Mouse (Mus musculus) cerebellum, postnatal 36 days (tissue): ENCODE measurements around the gene Castor1.
A peak's percentile ranks its signal among the peaks of the same experiment; 100 is the strongest.
"Not testable (repeated sequence)": the region's sequence is repeated elsewhere in the genome, so short reads cannot be mapped to it uniquely, and the experiment has no call there.

Experiments used
- DNase-seq, 2 experiments: peaks; one replicate each; pipeline ENCODE4 v3.0.0; 2021 to 2022; ENCODE audit warnings: mixed read lengths in 2 of 2

The Castor1 gene

DNA sequence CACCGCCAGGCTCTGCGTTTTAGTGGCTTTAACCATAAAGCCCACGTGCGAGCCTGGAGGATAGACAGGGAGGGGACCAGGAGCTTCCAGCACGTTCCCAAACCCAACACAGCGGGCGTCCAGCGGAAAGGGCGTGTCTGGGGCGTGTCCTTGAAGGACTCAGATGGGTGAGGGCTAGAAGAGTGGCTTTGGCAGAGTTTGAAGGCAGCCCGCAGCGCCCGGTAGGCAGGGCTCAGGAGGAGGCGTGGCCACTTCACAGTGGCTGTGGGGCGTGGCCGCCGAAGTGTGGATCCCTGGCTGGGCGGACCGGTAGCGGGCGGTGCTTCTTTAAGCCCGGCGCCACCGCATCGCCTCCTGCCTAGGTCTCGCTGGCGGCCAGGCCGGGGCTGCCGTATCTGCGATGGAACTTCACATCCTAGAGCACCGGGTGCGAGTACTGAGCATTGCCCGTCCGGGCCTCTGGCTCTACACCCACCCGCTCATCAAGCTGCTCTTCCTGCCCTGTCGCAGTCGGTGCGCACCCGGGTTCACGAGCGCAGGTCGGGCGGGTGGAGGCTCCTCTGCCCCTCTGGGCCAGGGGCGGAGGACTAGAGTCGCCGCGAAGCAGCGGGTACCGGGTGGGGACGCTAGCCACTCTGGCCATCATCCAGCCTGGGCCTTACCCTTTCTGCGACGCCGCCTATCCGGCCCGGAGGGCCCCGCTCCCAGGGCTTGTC is at the start of gene Castor1:
Castor1 (plus strand) TSS at position 312 of the 716 bp plus-strand sequence.
- DNase-seq = peak; percentile 36 to 44

DNA sequence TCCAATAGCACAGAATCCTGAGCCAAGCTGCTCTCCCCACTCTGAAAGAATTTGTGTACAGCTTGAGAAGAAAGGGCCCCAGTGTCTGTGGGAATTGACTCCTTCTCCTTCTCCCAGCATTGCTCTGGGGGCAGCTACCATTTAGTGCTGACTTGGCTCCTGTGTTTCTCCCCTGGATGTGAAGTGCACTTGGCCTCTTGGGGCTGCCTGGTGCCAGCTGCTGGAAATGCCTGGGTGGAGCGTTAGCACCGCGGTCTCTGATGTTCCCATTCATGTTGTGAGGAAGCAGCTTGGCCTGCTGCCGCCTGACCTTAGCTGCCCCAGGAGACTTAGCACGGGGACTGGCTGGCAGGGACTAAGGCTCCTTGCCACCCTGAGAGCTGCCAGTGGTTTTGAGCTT is 43.4 kb upstream of the Castor1 start:
- peak in 1 of 2 experiments; percentile 26 for DNase-seq

DNA sequence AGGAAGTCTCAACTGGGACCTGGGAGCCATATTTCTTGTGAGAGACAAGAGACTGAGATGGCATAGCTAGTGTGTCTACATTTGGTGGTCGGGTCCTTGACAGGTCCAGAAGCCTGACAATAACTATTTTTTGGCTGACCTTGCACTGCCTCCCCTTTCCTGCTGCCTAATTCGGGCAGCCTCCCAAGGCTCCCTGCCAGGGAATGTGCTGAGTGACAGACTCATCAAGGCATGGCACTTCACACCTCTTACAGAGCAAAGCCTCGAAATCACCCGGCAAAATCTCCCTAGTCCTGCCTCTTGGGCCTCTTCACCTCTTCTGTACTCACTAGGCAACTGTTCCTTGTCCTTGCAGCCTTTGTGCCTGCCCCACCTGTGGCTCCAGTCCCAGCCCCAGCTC is 40.3 kb upstream of the Castor1 start:
- no peak for DNase-seq

DNA sequence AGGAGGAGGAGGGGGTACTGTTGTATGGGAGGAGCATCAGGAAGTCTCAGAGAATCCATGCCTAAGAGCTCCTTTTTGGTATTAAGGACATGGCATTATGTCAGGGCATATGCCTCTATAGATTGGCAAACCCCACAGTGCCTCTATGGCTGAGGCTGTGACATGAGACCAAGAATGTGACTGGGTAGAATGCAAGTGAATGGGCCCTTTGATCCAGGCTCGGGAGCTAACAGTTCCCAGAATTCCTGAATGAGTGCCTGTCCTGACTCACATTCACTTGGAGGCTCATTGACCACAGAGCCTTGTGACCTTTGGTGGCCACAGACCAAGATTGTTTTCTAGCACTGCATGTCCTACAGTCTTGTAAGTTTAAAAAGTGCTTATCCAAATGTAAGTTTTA is 36.0 kb upstream of the Castor1 start:
- no peak for DNase-seq

DNA sequence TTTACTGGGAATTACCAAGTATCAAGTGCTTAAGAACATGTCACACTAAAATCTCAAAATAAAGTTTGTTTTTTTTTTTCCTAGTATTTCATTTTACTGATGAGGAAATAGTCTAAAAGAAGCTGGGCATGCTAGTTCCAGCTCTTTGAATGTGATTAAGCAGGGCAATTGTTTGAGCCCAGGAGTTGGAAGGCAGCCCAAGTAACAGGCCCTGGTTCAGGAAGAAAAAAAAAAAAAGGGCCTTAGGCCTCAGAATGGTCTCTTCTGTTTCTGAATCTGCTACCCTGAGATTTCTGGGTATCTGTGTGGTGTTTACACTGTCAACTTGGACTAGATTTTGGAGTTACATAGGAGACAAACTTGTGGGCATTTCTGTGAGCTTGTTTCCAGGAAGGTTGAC is 34.5 kb upstream of the Castor1 start:
- DNase-seq = no peak

DNA sequence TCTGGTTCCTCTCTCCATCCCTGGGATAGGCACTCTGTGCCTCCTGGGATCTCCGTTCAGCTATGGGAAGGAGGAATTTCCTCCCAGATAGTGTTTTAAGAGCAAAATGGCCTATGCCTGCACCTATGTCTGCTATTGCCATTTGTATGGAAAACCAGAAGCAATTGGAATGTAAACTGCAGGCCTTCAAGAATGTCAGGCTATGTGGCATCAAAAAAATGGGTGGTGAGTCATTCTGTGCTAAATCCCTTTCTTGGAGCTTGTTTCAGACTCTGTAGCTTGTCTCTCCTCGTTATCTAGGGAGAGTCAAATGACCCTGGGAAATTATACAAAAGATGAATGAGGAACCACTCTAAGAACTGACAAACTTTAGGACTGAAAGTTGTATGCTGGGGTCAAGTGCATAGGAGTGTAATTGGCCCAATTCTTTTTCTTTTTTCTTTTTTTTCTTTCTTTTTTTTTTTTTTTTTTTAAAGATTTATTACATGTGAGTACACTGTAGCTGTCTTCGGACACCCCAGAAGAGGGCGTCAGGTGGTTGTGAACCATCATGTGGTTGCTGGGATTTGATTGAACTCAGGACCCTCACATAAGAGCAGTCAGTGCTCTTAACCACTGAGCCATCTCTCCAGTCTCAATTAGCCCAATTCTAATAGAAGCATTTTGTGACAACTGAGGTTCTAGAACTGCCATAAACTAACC is 33.6 kb upstream of the Castor1 start:
- no peak for DNase-seq

DNA sequence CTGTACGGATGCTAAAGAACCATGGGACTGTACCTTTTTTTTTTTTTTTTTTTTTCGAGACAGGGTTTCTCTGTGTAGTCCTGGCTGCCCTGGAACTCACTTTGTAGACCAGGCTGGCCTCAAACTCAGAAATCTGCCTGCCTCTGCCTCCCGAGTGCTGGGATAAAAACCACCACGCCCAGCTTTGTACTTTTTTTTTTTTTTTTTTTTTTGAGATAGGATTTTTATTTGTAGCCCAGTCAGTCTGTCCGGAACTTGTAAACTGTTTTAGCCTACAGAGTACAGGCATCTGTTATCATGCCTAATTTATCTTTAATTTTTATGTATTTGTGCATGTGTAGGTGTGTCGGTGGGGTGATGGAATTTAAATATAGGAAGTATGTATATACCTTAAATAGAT is 32.5 kb upstream of the Castor1 start:
- DNase-seq = not testable (repeated sequence)

DNA sequence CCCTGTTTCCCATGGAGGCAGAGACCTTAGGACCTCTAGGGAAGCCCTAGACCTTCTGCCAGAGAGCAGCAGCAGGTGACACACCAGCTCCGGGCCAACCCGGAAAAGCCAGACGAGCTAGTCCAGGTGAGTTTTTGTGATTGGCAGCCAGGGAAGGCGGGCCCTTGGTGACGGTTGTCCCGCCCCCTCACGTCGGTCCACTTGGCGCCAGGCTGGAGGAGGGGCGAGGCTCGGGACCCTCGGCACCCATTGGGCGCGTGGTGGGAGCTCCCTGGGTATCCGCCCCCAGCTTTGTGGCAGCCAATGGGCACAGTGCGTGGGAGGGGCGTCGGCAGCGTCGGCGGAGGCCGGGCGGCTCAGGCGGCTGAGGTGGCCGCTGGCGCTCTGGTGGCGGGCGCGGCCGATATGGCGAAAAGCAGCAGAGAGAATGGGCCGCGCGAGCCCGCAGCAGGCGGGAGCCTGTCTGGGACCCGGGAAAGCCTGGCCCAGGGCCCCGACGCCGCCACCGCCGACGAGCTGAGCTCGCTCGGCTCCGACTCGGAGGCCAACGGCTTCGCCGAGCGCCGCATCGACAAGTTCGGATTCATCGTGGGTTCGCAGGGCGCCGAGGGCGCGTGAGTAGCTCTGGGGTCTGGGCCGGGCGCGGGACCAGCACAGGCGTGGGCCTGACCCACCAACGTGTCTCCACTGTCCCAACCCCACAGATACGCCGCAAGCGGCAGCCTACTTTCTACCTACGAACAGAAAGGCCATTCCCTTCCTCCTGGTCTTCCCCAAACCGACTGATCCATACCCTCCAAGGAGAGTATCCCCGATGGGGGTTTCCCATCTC is 31.3 kb upstream of the Castor1 start, which contains the start of gene Tbc1d10a:
Tbc1d10a (plus strand) TSS at position 304 of the 832 bp plus-strand sequence.
- DNase-seq = peak; percentile 96 to 99

DNA sequence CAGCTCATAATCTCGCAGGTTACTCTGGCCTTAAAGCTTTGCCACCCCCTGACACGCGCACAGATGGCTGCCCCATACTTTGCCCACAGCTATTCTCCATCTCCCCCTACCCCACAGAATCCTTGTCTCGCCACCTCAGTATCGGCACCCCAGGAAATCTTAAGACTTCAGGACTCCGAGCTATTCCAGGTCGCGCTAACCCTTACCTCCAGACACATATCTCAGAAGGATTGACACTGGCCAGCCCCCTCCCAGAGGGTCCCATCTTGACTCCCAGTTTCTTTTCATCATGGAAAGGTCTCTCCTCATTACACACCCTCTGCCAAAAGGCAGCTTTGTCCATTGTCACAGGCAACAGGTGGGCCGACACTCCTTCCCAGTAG is 30.7 kb upstream of the Castor1 start:
- DNase-seq = peak in 1 of 2 experiments; percentile 18

DNA sequence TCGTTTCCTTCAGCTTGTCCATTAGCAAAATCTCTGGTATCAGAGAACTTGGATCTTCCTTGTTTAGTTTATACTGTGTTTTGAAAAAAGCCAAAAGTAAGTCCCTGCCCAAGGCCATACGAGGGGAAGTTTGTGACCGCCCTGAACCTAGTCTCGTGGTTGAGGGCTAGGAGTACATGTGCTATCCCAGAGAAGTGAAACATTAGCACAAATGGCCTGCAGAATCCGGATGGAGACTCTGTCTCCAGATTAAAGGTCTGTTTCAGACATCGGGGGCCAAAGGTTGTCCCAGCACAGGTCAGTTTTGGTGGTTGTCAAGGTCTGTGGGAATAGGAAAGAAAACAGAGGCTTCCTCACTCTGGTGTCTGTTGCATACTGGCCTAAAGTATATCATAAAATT is 28.8 kb upstream of the Castor1 start:
- no peak for DNase-seq

DNA sequence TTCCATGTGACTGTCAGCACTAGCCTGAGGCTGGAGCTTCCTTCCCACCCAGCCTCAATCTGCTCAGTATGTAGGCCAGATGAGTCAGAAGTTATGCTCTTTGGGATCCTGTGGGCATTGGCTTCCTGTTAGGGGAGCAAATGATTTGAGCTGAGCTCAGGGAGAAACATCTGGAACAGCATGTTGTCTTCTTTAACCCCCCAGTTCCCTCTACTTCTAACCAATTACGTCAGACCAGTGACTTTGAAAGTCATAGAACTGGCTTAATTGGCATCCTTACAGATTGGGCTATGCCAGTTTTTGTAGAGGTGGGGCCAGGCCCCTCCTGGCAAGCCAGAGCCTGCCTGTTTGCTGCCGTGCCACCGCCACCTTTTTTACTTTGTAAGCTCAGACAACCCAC is 27.3 kb upstream of the Castor1 start:
- DNase-seq = no peak

DNA sequence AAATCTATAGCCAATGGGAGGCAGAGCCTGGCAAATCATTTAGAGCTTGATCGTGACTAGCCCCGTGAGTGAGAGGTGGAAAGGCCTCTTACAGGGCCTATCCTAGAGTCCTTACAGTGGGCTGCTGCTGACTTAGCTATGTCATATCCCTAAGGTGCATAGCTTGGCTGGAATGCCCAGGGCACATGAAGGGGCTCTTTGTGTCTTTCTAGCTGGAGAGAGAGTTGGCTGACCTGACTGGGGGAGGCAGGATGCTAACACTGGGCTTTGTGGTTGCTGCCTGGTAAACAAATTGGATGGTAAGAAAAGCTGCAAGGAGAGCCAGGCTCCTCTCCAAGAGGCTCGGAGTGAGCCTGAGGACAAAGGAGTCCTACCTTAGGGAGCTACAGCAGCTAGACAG is 25.3 kb upstream of the Castor1 start:
- DNase-seq = no peak

DNA sequence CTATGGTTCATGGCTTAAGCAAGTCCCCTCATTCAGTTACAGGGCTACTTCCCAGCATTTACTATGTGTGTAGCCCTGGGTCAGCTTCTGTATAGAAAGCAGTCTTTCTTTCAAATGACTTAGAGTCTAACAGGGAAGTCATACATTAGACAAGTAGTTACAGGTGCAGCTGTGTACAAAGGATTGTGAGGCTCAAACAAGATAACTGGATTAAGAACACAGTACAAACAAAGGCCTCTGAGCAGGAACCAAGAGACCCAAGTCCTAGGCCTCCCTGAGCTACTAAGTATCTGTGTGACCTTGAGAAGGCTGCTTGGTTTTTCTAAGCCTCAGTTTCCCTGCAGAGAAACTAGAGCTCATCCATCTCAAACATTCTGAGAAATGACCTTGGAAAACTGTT is 24.6 kb upstream of the Castor1 start:
- no peak for DNase-seq

DNA sequence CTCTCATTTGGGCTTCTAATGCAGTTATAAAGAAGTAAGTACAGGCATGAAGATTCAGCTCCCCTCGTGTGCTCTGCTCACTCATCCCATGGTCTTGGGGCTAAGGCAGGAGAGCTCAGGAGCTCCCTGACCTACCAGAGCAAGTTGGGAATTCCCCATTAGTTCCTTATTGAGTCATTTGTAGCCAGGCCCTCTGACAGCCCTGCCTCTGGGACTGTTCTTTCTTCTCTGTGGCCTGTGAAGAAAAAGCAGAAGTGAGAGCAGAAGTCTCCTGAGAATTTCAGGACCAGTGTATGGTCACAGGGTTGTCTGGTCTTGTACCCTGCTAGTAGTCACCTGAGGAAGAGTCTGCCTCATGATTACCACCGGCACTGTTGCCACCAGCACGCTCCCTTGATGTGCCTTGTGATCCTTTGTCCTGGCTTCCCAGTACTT is 22.4 kb upstream of the Castor1 start:
- DNase-seq = no peak

DNA sequence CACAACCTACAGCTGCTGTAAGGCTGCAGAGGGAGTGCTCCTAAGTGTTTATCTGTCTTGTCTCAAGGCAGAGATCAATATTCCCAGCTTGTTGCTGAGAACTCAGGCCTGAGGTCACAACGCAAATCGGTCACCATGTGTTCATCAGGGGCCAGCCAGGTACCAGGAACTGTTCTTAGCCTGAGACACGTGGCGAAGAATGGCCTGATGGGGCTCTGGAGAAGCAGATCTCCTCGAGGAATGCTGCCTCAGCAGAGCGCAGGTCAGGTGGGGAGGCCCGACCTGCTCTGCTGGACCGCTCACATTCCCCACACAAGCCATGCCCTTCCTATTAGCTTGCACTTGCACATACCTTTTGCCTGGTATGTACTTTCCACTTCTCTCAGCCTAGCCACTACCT is 21.4 kb upstream of the Castor1 start:
- no peak for DNase-seq

DNA sequence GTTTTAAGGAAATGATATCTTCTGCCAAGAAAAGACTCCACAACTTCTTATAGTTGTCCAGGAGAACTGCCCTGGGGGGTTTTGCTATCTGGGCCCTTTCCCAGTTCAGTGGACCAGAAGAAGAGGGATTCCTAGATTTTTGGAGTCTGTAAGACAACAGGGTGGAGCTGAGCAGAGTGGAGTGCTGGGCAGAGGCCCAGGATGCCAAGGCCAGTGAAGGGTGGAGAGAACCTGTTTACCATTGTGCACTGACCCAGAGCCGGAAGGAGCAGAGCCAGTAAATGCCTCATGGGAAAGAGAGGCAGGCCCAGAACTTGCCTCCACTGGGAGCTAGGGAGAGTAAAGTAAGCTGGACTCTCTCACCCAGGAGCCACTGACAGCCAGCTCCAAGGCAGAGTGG is 20.3 kb upstream of the Castor1 start:
- DNase-seq = no peak

DNA sequence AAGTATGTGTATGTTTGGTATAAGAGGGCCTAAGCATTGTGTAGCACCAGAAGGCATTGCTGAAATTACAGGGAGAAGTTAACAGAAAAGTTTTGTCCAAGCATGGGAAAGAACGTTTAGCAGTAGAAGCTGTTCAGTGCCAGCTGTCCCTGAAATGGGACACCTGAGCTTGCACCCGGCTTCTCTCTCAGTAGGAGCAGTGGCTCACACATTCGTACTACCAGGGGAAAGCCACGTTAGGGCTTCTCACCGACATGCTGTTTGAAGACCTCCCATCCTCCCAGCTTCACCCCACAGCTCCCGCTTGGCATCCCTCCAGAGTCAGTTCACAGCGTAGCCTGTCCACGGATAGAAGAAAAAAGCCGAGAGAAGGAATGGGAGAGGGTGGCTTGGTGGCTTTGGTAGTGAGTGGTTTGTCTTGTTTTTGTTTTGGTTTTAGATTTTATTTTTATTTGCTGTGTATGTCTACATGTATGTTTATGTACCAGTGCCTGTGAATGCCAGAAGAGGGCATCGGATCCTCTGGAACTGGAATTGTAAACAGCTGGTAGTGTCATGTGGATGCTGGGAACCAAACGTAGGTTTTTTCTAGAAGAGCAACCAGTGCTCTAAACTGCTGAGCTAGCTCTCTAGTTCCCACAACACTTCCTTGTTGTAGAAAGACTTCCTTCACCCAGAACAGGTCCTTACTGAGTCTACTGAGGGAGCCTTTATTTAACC is 15.9 kb upstream of the Castor1 start:
- DNase-seq = no peak

DNA sequence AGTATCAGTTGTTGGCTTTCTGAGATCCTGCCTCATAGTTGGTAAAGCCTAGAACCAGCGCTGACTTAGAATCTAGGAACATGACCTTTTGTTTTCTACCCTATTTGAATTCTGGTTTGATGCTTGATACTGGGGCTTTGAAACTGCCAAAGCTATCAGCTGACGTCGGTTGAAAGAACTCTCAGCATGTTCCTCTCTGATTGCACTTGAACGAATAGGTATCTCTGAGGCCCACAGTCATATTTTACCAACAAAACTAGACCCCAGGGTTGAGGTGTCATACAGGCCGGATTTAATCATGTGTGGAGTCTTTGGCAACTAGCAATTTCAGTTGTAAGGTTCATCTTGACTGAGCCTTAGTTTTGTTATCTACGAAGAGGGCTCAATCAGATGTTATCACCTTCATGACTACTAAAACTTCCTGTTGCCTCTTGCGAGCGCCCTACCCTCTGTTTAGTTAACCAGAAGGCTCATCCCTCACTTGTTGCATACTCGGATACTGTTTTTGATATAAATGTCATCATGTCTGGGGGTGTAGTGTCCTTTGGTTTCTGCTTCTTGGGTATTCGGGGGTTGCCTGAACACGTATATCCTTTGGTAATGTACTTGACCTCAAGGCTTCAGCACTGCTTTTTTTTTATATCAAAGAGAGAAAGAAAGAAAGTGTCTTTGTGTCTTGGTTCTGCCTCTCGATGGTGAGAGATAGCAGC is 14.9 kb upstream of the Castor1 start:
- DNase-seq = no peak

DNA sequence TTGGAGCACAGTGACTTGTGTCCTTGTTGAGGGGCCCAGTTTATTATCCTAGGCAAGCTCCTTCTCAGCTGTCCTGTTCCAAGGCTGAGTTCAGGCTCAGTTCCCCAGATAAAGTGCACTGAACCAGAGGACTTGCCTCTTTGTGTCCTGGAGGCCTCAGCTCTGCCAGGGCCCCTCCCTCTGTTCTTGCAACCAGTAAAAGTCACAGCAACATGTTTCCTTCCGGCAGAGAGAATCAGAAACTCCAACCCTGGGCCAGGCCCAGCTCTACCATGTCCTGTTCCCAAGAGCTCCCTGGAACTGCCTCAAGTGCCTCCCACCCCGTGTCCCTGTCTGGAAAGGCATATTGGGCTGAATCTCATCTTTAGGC is 14.3 kb upstream of the Castor1 start:
- no peak for DNase-seq

DNA sequence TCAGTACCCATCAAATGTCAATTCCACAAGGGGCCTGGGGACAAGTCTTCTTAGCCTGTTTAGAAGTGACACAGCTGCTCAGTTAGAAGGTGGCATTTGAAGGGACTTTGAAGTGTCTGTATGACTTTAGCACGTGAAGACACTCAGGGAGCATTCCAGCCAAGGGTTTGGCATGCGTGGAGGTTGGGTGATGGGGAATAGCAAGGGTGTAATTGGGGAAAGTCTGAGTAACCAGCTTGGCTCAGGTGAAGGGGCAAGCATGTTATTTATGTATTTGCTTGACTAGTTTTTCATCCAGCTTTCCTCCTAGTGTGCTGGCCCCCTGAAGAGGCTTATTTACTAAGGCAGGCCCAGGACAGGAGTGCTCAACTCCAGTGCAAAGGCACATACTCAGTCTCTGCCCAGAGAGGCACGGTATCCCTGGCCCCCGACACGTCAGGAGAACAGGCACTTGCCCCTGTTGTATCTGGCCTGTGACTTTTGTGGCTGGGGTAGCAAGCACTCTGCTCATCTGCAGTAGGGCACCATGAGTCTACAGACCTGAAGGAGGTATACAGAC is 12.8 kb upstream of the Castor1 start:
- no peak for DNase-seq

DNA sequence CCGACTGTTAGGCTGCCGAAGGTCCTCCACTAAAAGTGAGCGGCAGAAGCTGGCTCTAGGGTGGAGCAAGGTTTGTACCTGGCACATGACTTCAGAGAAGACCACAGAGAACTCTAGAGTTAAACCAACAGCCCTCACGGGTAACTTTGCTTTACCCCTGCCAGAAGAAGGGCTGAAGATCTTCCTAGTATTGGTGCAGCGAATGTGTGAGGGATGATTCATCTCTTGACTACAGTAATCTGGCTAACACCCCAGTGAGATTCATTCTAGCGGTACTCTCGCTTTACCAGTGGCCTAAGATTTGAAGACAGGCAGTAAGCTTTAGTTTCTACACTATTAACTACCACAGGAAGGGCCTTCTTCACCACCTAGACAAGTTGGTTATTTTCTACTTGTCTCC is 12.1 kb upstream of the Castor1 start:
- no peak for DNase-seq

DNA sequence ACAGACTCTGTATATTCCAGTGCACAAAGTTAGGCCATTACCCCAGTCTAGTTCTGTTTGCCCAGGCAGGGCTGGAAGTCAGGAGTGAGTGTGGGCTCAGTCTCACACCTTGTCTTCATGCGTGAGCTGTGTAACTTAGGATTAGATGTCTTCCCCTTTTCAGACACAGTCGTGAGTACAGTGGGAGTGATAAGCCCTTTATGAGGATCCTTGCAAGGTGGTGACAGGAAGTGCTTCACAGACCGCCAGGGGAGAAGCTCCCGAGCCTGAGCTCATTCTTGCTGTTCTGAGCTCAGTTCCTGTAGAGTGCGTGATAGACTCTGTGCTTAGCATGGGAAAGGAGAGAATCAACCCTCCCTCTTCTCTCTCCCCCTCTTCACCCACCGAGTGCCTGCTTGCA is 11.5 kb upstream of the Castor1 start:
- no peak for DNase-seq
